Mouse (Mus musculus) MEL (cell line): ENCODE data around the gene Jmjd1c. TPM values are rescaled to one million over a fixed set of nuclear protein-coding genes. Genes with fewer than 3 reads are reported as not detected.
"Not testable (repeated sequence)": the region's sequence is repeated elsewhere in the genome, so short reads cannot be mapped to it uniquely, and the experiment has no call there.

ENCODE experiments used
- DNase-seq: peaks from one replicate; pipeline ENCODE4 v3.0.0; 2011; ENCODE audit warnings: low read depth, low spot score
- H3K27ac ChIP-seq: 2 replicates; pipeline ENCODE4 v1.5.1; 2012; ENCODE audit warnings: low read depth, mild to moderate bottlenecking, control low read depth, low read length, moderate library complexity; ENCODE audit not compliant: control insufficient read depth
- H3K27me3 ChIP-seq, 2 experiments: fragments of 150-350 bp in 1 of 2; sonication (generic) in 1 of 2; 2 replicates each; pipeline ENCODE4 v1.6.1; 2012; ENCODE audit warnings: low read length in 2 of 2, mild to moderate bottlenecking in 2 of 2, improper control_type of control experiment in 1 of 2, moderate library complexity in 1 of 2; ENCODE audit not compliant: insufficient read depth in 2 of 2, control insufficient read depth in 1 of 2
- H3K36me3 ChIP-seq, 2 experiments: 2 replicates each; pipeline ENCODE4 v1.6.1; 2012 to 2014; ENCODE audit warnings: low read length in 2 of 2, improper control_type of control experiment in 1 of 2, inconsistent platforms in 1 of 2, mild to moderate bottlenecking in 1 of 2; ENCODE audit not compliant: insufficient read depth in 2 of 2, control insufficient read depth in 1 of 2
- H3K4me1 ChIP-seq, 2 experiments: fragments of 150-350 bp in 1 of 2; sonication (generic) in 1 of 2; 2 replicates each; pipeline ENCODE4 v1.6.1; 2012; ENCODE audit warnings: low read length in 2 of 2, improper control_type of control experiment in 1 of 2, mild to moderate bottlenecking in 1 of 2; ENCODE audit not compliant: insufficient read depth in 2 of 2, control insufficient read depth in 1 of 2
- H3K4me3 ChIP-seq, 2 experiments: fragments of 150-350 bp in 1 of 2; sonication (generic) in 1 of 2; 2 replicates each; pipeline ENCODE4 v1.5.1; 2012; ENCODE audit warnings: low read depth in 2 of 2, low read length in 2 of 2, mild to moderate bottlenecking in 2 of 2, moderate library complexity in 2 of 2, control low read depth in 1 of 2, improper control_type of control experiment in 1 of 2; ENCODE audit not compliant: control insufficient read depth in 1 of 2, insufficient read depth in 1 of 2
- H3K79me2 ChIP-seq: 2 replicates; pipeline ENCODE4 v1.6.1; 2012; ENCODE audit warnings: mild to moderate bottlenecking, low read length, moderate library complexity; ENCODE audit not compliant: control insufficient read depth, poor library complexity, insufficient read depth
- H3K9ac ChIP-seq: 2 replicates; pipeline ENCODE4 v1.6.1; 2012; ENCODE audit warnings: low read depth, mild to moderate bottlenecking, control low read depth, low read length, moderate library complexity; ENCODE audit not compliant: control insufficient read depth, poor library complexity, severe bottlenecking
- H3K9me3 ChIP-seq: fragments of 150-350 bp; sonication (generic); replicated peaks from 2 replicates; pipeline ENCODE4 v1.6.1; 2012; ENCODE audit warnings: mild to moderate bottlenecking, low read length, improper control_type of control experiment, moderate library complexity; ENCODE audit not compliant: insufficient read depth
- BHLHE40 ChIP-seq: IDR thresholded peaks from 2 replicates; pipeline ENCODE4 v1.6.1; 2012; ENCODE audit warnings: low read depth, mild to moderate bottlenecking, inconsistent platforms, low read length, improper control_type of control experiment, borderline replicate concordance
- CHD2 ChIP-seq: IDR thresholded peaks from 2 replicates; pipeline ENCODE4 v1.6.1; 2011; ENCODE audit warnings: low read length, improper control_type of control experiment
- E2F4 ChIP-seq: IDR thresholded peaks from 2 replicates; pipeline ENCODE4 v1.6.1; 2011; ENCODE audit warnings: low read depth, low read length, improper control_type of control experiment, borderline replicate concordance
- EP300 ChIP-seq, 2 experiments: IDR thresholded peaks; 2 replicates each; pipeline ENCODE4 v1.6.1; 2011; ENCODE audit warnings: improper control_type of control experiment in 2 of 2, low read length in 2 of 2, low read depth in 1 of 2, mild to moderate bottlenecking in 1 of 2
- GATA1 ChIP-seq: IDR thresholded peaks from 2 replicates; pipeline ENCODE4 v1.6.1; 2011; ENCODE audit warnings: low read depth, low read length, improper control_type of control experiment
- HCFC1 ChIP-seq: IDR thresholded peaks from 2 replicates; pipeline ENCODE4 v1.6.1; 2012; ENCODE audit warnings: low read depth, mild to moderate bottlenecking, inconsistent platforms, low read length, improper control_type of control experiment, moderate library complexity
- JUND ChIP-seq: IDR thresholded peaks from 2 replicates; pipeline ENCODE4 v1.6.1; 2011; ENCODE audit warnings: low read depth, mild to moderate bottlenecking, improper control_type of control experiment, low read length
- MAFK ChIP-seq: IDR thresholded peaks from 2 replicates; pipeline ENCODE4 v1.6.1; 2011; ENCODE audit warnings: low read depth, mild to moderate bottlenecking, low read length, improper control_type of control experiment, borderline replicate concordance
- MAX ChIP-seq: IDR thresholded peaks from 2 replicates; pipeline ENCODE4 v1.6.1; 2011; ENCODE audit warnings: low read length, improper control_type of control experiment
- MYB ChIP-seq: IDR thresholded peaks from 2 replicates; pipeline ENCODE4 v1.6.1; 2011; ENCODE audit warnings: mild to moderate bottlenecking, low read depth, low read length, improper control_type of control experiment
- MYC ChIP-seq: IDR thresholded peaks from 2 replicates; pipeline ENCODE4 v1.6.1; 2011; ENCODE audit warnings: low read depth, mild to moderate bottlenecking, low read length, improper control_type of control experiment, moderate library complexity
- POLR2AphosphoS5 ChIP-seq: IDR thresholded peaks from 2 replicates; pipeline ENCODE4 v1.6.1; 2012; ENCODE audit warnings: low read depth, borderline replicate concordance, mild to moderate bottlenecking, inconsistent platforms, low read length, moderate library complexity, mixed read lengths
- RAD21 ChIP-seq: IDR thresholded peaks from 2 replicates; pipeline ENCODE4 v1.6.1; 2011; ENCODE audit warnings: mild to moderate bottlenecking, low read depth, low read length, improper control_type of control experiment
- RCOR1 ChIP-seq: IDR thresholded peaks from 2 replicates; pipeline ENCODE4 v1.6.1; 2012; ENCODE audit warnings: low read depth, mild to moderate bottlenecking, inconsistent platforms, low read length, improper control_type of control experiment
- SIN3A ChIP-seq: IDR thresholded peaks from 2 replicates; pipeline ENCODE4 v1.6.1; 2012; ENCODE audit warnings: low read length, improper control_type of control experiment, inconsistent platforms
- SMC3 ChIP-seq: IDR thresholded peaks from 2 replicates; pipeline ENCODE4 v1.6.1; 2011; ENCODE audit warnings: low read depth, low read length, improper control_type of control experiment
- TAL1 ChIP-seq: IDR thresholded peaks from 2 replicates; pipeline ENCODE4 v1.6.1; 2012; ENCODE audit warnings: mild to moderate bottlenecking, inconsistent platforms, low read length, moderate library complexity, mixed read lengths
- TBP ChIP-seq: IDR thresholded peaks from 2 replicates; pipeline ENCODE4 v1.8.0; 2011; ENCODE audit warnings: low read depth, low read length, improper control_type of control experiment
- TCF12 ChIP-seq: IDR thresholded peaks from 2 replicates; pipeline ENCODE4 v1.6.1; 2014; ENCODE audit warnings: low read depth, mild to moderate bottlenecking, inconsistent platforms, low read length, improper control_type of control experiment, moderate library complexity
- ZC3H11A ChIP-seq: IDR thresholded peaks from 2 replicates; pipeline ENCODE4 v1.6.1; 2012; ENCODE audit warnings: low read depth, mild to moderate bottlenecking, inconsistent platforms, low read length, improper control_type of control experiment
- ZMIZ1 ChIP-seq: IDR thresholded peaks from 2 replicates; pipeline ENCODE4 v1.6.1; 2012; ENCODE audit warnings: low read depth, mild to moderate bottlenecking, inconsistent platforms, low read length, improper control_type of control experiment, moderate library complexity
- polyA plus RNA-seq, 2 experiments: library from polyadenylated mRNA; stranded (reverse) in 1 of 2; unstranded in 1 of 2; fragments of >175 nt in 1 of 2; fragments of >200 nt in 1 of 2; gene quantifications; 2 replicates each; pipeline versions ENCODE4 v1.2.1 to v1.2.4; 2012; ENCODE audit warnings: low replicate concordance in 2 of 2, low read depth in 1 of 2; ENCODE audit not compliant: insufficient read length in 2 of 2, insufficient read depth in 1 of 2, missing spikeins in 1 of 2
- total RNA-seq: library from RNA; depleted of rRNA; stranded (reverse); fragments of 300-350 nt; gene quantifications from 2 replicates; pipeline ENCODE4 v1.2.3, GENCODE M21; 2012

Jmjd1c gene
- total and polyA plus RNA-seq, 3 experiments = 10.6 to 62.3 (median 15.2) TPM

GRCm38 (mm10) chr10:67111799-67112177 lies 15.9 kb downstream of the Jmjd1c start:
- Histone ChIP-seq H3K9ac (no peak overlapping the region), H3K4me1 (no peaks in the 10 kb centered on the region), H3K9me3 (no peaks in the 10 kb centered on the region), H3K27me3 (no peaks in the 10 kb centered on the region), H3K4me3 (no peak overlapping the region), H3K27ac (no peak overlapping the region), H3K79me2 (no peaks in the 10 kb centered on the region), H3K36me3 (no peaks in the 10 kb centered on the region)
- DNase-seq = no peak
- TF ChIP-seq JUND = no peak
- TF ChIP-seq MAX = no peak
- no peak for TF ChIP-seq POLR2AphosphoS5
- no peak for TF ChIP-seq TBP
- no peak for TF ChIP-seq RAD21
- TF ChIP-seq RCOR1 = no peak
- no peak for TF ChIP-seq ZMIZ1
- no peak for TF ChIP-seq GATA1
- no peak for TF ChIP-seq BHLHE40
- TF ChIP-seq HCFC1 = no peak
- no peak for TF ChIP-seq TCF12
- TF ChIP-seq CHD2 = no peak
- no peak for TF ChIP-seq SIN3A

GRCm38 (mm10) chr10:67112967-67113366 lies 17.0 kb downstream of the Jmjd1c start:
- not testable (repeated sequence) for H3K9me3 ChIP-seq, H3K4me1 ChIP-seq, H3K79me2 ChIP-seq, H3K27ac ChIP-seq, H3K27me3 ChIP-seq, H3K9ac ChIP-seq, DNase-seq, H3K4me3 ChIP-seq, H3K36me3 ChIP-seq

- Histone ChIP-seq H3K4me1 (no peaks in the 10 kb centered on the region), H3K9ac (no peak overlapping the region), H3K9me3 (no peaks in the 10 kb centered on the region), H3K36me3 (no peaks in the 10 kb centered on the region), H3K27ac (no peak overlapping the region), H3K79me2 (no peaks in the 10 kb centered on the region), H3K27me3 (no peaks in the 10 kb centered on the region), H3K4me3 (no peak overlapping the region)
- TF ChIP-seq SIN3A = no peak
- TF ChIP-seq TBP = no peak
- TF ChIP-seq MYC = no peak
- no peak for TF ChIP-seq CHD2
- no peak for TF ChIP-seq POLR2AphosphoS5
- TF ChIP-seq MYB = no peak
- TF ChIP-seq TAL1 = no peak
- TF ChIP-seq EP300 (IDR thresholded peaks at IDR 0.05; ENCODE audit: low read depth in 1 of 2, low read length in 2 of 2) = no peak
- no peak for TF ChIP-seq JUND
- TF ChIP-seq ZC3H11A = no peak
- TF ChIP-seq MAFK = no peak
- TF ChIP-seq SMC3 = no peak
- no peak for TF ChIP-seq RAD21
- TF ChIP-seq E2F4 = no peak
- no peak for DNase-seq
Measured at GRCm38 (mm10) chr10:67113833-67114232, 17.9 kb downstream of the Jmjd1c start.
